Mouse (Mus musculus) layer of hippocampus, adult 2 months (tissue): ENCODE results near the gene Malsu1. TPM values are rescaled to one million over a fixed set of nuclear protein-coding genes. Genes with fewer than 3 reads are reported as not detected.
A peak's percentile ranks its signal among the peaks of the same experiment; 100 is the strongest.

Experiments
- DNase-seq, 2 experiments: peaks; one replicate each; pipeline ENCODE4 v3.0.0; 2022; ENCODE audit warnings: low spot score in 2 of 2
- H3K27ac ChIP-seq: fragments of 200-600 bp; 2 replicates; pipeline ENCODE4 v1.8.1; 2022
- H3K4me3 ChIP-seq: fragments of 200-600 bp; 2 replicates; pipeline ENCODE4 v1.8.1; 2022; ENCODE audit warnings: mild to moderate bottlenecking
- CTCF ChIP-seq: fragments of 200-600 bp; conservative IDR thresholded peaks from 2 replicates; pipeline ENCODE4 v1.8.1; 2022; ENCODE audit warnings: antibody characterized with exemption, mild to moderate bottlenecking, moderate library complexity
- long read RNA-seq, 2 experiments: library from polyadenylated mRNA; stranded (forward); transcript quantifications; one replicate each; pipeline ENCODE4 v2.0.0; 2021; ENCODE audit warnings: borderline mapping rate in 2 of 2
- total RNA-seq, 2 experiments: library from RNA; stranded (reverse); gene quantifications; 2 replicates each; pipeline ENCODE4 v1.2.3; 2021

Malsu1 gene
- 10 to 100 TPM; 25.4 to 27.8 TPM for total RNA-seq
- long read RNA-seq, experiment 1, transcript Malsu1-203 (4 exons, 2,819 nt) = major isoform, 10 of 15 reads
- long read RNA-seq, experiment 1, partial matches to known transcripts = 0 of 15 reads
- long read RNA-seq, experiment 1, other reads (novel, unspliced or antisense) = 2 of 15 reads
- long read RNA-seq, experiment 2, transcript Malsu1-203 (4 exons, 2,819 nt) = major isoform, 17 of 23 reads
- long read RNA-seq, experiment 2, partial matches to known transcripts = 2 of 23 reads
- long read RNA-seq, experiment 2, other reads (novel, unspliced or antisense) = 3 of 23 reads

GRCm38 (mm10) chr6:49073304-49074116 is at the start of gene Malsu1:
Malsu1 (plus strand) TSS chr6:49073795.
- DNase-seq = peak; percentile 96
- peak within 1 kb of the TSS; percentile 87 for H3K4me3 ChIP-seq
- H3K27ac ChIP-seq = peak within 1 kb of the TSS; percentile 96
- TF ChIP-seq CTCF = peak; percentile 24; the same call in 1 of the 2 replicates

- Histone ChIP-seq H3K4me3 (no peak overlapping the region), H3K27ac (no peak overlapping the region)
- no peak for DNase-seq
- no peak for TF ChIP-seq CTCF
Observed at GRCm38 (mm10) chr6:49025290-49025689, 48.3 kb upstream of the Malsu1 start.

- no peak for DNase-seq
- no peak for TF ChIP-seq CTCF
- H3K27ac ChIP-seq = no peak overlapping the region
- H3K4me3 ChIP-seq = no peak overlapping the region
Observed at GRCm38 (mm10) chr6:49026496-49026895, 47.1 kb upstream of the Malsu1 start.

DNA sequence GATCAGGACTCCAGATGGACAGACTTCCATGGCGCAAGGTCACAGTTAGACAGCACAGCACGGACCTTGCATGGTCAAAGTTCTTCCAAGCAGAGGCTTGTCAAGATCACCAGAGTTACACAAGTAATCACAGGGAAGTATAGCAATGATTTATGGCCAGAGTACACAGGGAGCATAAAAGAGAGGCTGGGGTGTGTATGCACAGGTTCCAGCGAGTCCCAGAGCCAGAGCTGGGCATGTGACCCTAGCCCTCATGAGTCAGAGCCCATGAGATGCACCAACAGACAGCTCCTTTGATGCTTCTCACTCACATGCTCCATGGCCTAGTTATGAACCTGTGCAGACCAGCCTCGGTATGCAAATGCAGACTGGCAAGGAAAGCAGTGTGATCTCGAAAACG is 45.6 kb upstream of the Malsu1 start:
- no peak for DNase-seq
- Histone ChIP-seq H3K4me3 (no peak overlapping the region), H3K27ac (no peak overlapping the region)
- no peak for TF ChIP-seq CTCF

DNA sequence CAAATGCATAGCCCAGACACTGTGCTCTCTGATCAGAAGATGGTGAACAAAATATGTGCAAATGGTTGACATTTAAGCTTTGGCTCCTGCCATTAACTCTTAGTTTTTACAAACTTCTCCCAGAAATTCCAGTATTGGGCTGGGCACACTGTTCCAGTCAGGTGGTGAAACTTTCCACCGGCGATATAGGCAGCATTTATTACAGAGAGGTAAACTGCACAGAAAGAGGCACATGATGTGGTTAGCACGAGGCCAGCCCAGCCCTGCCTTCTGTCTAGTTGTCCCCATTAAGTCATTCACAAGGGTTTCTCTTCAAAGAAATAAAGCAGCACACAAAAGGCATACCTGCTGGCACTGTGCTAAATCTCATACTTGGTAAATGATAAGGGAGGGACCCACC is 44.9 kb upstream of the Malsu1 start:
- H3K4me3 ChIP-seq = no peak overlapping the region
- TF ChIP-seq CTCF = no peak
- H3K27ac ChIP-seq = no peak overlapping the region
- DNase-seq = no peak

DNA sequence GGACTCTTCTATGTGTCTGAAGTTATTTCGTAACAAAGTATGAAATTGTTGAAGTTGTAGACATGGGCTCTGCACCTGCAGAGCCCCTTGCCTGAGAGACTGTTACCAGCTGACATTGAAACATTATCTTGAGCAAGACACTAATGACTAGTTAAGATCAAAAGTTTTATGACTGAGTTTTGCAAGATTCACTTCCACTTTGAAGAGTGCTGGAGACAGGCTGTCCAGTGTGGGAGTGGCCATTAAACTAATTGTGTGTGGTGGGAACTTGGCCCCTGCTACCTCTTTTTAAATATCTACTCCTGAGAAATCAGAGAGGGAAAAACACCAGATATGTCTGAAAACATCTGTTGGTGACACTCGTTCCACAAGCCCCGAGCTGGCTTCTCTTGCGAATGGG is 42.4 kb upstream of the Malsu1 start:
- no peak overlapping the region for H3K4me3 ChIP-seq
- no peak for DNase-seq
- no peak for TF ChIP-seq CTCF
- no peak overlapping the region for H3K27ac ChIP-seq

GRCm38 (mm10) chr6:49032783-49033182 is 40.8 kb upstream of the Malsu1 start:
- no peak for DNase-seq
- no peak overlapping the region for H3K27ac ChIP-seq
- TF ChIP-seq CTCF = no peak

DNA sequence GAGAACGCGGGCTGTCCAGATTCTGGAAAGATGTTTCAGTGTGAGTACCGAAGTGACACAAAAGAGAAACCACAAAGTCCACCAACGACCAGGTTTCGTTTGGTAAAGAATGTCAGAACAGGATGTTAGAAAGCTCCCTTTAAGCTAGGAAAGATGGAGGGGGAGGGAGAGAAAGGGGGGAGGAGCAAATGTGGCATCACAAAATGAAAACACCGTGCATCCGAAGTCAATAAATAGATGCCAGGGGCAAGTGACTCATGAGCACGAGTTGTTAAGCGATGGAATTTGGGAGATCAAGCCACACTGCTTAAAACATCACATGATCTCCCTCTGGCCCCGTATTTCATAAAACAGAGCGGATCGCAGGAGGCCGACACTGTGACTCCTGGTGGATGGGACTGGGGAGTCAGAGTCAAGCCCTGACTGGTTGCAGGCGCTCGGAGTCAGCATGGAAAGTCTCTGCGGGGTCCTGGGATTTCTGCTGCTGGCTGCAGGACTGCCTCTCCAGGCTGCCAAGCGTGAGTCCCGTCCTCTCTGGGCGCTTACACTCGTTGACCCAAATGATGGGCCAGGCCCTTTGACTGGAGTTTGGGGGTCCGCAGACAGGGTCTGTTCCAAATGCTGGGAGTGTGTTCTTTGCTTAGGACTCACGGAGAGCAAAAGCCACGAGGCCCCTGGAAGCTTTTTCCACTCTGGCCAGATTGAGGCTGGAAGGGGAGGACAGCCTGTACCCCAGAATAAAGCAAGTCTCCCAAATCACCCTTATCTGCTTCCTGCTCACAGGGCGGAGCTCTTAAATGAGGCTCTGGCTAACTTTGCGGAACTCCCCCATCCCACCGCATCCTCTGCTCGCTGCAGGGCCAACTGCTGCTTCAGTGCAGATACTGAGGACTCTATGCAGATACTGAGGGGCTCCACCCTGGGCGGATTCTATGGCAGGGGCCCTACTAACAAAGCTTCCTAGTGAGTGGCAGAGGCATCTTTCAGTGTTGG is 37.0 kb upstream of the Malsu1 start, which contains the start of gene Gpnmb:
TSS of gene Gpnmb (plus strand) at position 272 of the 993 bp plus-strand sequence.
- no peak for TF ChIP-seq CTCF
- peak within 1 kb of the TSS; percentile 17; the same call in 1 of the 2 replicates for H3K4me3 ChIP-seq
- DNase-seq = no peak
- no peak within 1 kb of the TSS for H3K27ac ChIP-seq

More at GRCm38 (mm10) chr6:49032783-49033182, 40.8 kb upstream of the Malsu1 start:
- H3K4me3 ChIP-seq = no peak overlapping the region

DNA sequence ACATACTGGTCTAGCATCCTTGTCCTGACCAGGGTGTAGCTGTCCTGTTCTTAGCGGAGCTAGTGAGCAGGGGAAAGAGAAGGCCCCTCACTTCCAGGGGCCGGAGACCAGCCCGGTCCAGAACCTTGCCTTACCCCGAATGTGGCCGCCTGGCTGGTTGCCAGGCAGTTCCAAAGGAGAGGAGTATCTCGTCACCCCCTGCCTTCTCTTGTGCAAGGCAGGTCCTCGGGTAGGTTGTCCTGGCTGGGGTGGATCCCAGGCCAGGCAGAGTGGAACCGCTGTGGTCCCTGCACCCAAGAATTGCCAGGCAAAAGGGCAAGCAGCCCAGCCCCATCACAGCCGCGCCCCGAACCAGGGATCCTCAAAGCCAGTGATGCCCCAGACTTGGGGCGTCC is 36.3 kb upstream of the Malsu1 start:
- no peak for TF ChIP-seq CTCF
- no peak overlapping the region for H3K27ac ChIP-seq

DNA sequence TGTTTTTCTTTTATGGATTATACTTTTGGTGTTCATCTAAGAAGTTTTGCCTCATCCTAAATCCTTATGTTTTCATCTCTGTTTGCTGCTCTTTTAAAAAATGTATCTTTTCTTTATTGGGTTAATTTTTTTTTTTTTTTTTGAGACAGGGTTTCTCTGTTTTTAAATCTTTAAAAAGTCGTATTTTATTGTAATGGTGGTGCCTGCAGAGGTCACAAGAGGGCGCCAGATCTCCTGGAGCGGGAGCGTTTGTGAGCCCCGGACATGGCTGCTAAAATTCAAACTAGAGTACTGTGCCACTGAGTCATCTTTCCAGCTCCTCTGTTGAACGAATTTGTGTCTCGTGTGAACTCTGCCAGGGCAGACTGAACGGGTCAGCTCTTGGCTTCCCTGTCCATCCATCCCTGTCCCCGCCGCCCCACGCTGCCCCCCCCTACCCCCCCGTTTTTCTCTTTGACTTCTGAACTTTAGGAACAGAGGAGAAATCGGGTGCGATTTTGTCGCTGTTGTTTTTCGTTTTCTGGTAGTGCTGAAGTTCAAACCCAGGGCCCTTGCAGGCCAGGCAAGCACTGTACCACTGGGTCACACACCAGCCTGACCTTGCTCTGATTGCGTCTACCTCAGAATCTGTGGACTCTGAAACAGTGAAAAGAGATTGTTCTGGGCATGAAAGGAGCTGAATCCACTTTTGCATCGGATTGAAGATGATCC is 34.0 kb upstream of the Malsu1 start:
- peak overlapping the region; percentile 15; the same call in 1 of the 2 replicates for H3K4me3 ChIP-seq
- TF ChIP-seq CTCF = peak; percentile 86
- peak; percentile 67 to 72 for DNase-seq
- no peak overlapping the region for H3K27ac ChIP-seq

More for the DNA sequence above, 36.3 kb upstream of the Malsu1 start:
- H3K4me3 ChIP-seq = no peak overlapping the region
- DNase-seq = no peak

- DNase-seq = no peak
- H3K4me3 ChIP-seq = no peak overlapping the region
- no peak for TF ChIP-seq CTCF
- H3K27ac ChIP-seq = no peak overlapping the region
Observed at GRCm38 (mm10) chr6:49046502-49046901, 27.1 kb upstream of the Malsu1 start.

GRCm38 (mm10) chr6:49046976-49047375 is 26.6 kb upstream of the Malsu1 start:
- H3K27ac ChIP-seq = no peak overlapping the region
- TF ChIP-seq CTCF = no peak
- no peak overlapping the region for H3K4me3 ChIP-seq
- DNase-seq = no peak
